Mouse (Mus musculus) hindbrain, embryonic 14.5 days (tissue): ENCODE results near the gene Krtap5-1. TPM values are rescaled to one million over a fixed set of nuclear protein-coding genes. Genes with fewer than 3 reads are reported as not detected.
"Not testable (repeated sequence)": the region's sequence is repeated elsewhere in the genome, so short reads cannot be mapped to it uniquely, and the experiment has no call there.

Experiments used
- ATAC-seq: fragments of 200-750 bp; cut with Nextera tagmentation; 2 replicates; pipeline ENCODE4 v1.8.0; 2017; ENCODE audit warnings: moderate number of reproducible peaks, mild to moderate bottlenecking, moderate TSS enrichment, moderate library complexity; ENCODE audit not compliant: low FRiP score
- DNase-seq: peaks from one replicate; pipeline ENCODE4 v3.0.0-alpha.2; 2015; ENCODE audit warnings: low spot score
- H3K27ac ChIP-seq: fragments of 300-500 bp; sonication (generic); 2 replicates; pipeline ENCODE4 v1.5.1; 2014; ENCODE audit warnings: mild to moderate bottlenecking, moderate library complexity
- H3K27me3 ChIP-seq: fragments of 300-500 bp; sonication (generic); 2 replicates; pipeline ENCODE4 v1.6.1; 2014; ENCODE audit warnings: mild to moderate bottlenecking, low read length, mixed read lengths; ENCODE audit not compliant: control insufficient read depth, insufficient read depth
- H3K36me3 ChIP-seq: fragments of 300-500 bp; sonication (generic); replicated peaks from 2 replicates; pipeline ENCODE4 v1.6.1; 2014; ENCODE audit not compliant: control insufficient read depth, insufficient read depth
- H3K4me1 ChIP-seq: fragments of 300-500 bp; sonication (generic); replicated peaks from 2 replicates; pipeline ENCODE4 v1.6.1; 2014; ENCODE audit warnings: antibody characterized with exemption, low read length, mixed read lengths; ENCODE audit not compliant: control insufficient read depth, insufficient read depth
- H3K4me2 ChIP-seq: fragments of 300-500 bp; sonication (generic); replicated peaks from 2 replicates; pipeline ENCODE4 v1.6.1; 2014; ENCODE audit warnings: mild to moderate bottlenecking, moderate library complexity
- H3K4me3 ChIP-seq: fragments of 300-500 bp; sonication (generic); replicated peaks from 2 replicates; pipeline ENCODE4 v1.5.1; 2014; ENCODE audit warnings: mild to moderate bottlenecking, low read length
- H3K9ac ChIP-seq: fragments of 300-500 bp; sonication (generic); 2 replicates; pipeline ENCODE4 v1.6.1; 2014
- H3K9me3 ChIP-seq: fragments of 300-500 bp; sonication (generic); 2 replicates; pipeline ENCODE4 v1.6.1; 2016; ENCODE audit warnings: low read length; ENCODE audit not compliant: control insufficient read depth
- WGBS: fragments of 180-500 bp; shearing (Covaris S2); extraction: QIAGEN DNeasy Blood & Tissue Kit; methylation state at CpG from one replicate; pipeline ENCODE4 v1.1.7; 2014; 5-methylcytosine and 5-hydroxymethylcytosine counted together
- polyA plus RNA-seq: library from polyadenylated mRNA; unstranded; fragments of >200 nt; fragmentation: Nextera tagmentation; extraction: Ambion mirVana; gene quantifications from 2 replicates; pipeline ENCODE4 v1.2.1, GENCODE M21; 2014

Krtap5-1 gene
- polyA plus RNA-seq, 1 experiment from 2014 or later: not detected

DNA sequence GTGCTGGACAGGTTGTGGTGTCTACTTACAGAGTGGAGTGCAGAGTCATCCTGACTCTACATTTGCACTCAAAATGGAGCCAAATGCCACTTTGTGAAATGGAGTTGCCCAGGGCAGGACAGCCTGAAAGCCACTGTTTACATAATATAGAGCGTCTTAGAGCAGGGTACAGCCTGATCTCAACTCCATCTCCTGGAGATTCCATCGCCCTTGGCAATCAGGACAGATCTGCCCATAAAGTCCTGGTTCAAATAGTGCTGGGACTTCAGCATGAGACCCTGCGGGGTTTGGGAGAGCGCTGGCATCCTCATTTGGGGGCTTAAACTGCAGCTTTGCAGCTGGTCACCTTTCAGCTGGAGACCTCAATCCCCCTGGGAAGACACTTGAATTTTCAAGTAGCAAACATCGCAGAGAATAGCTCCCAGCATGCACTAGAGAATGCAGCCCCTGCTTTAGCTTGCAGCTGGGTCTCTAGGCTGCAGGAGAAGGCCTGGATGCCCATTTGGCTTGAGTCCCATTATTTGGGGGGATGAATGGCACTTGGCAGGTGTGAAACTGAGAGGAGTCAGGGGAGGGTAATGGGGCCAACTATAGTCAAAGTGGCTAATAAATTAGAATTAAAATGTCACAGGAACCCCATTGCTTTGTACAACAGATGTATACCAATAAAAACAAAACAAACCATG, 17.8 kb upstream of the Krtap5-1 start:
- Histone ChIP-seq H3K4me2 (no peak overlapping the region), H3K4me3 (no peak overlapping the region), H3K27me3 (no peaks in the 10 kb centered on the region), H3K27ac (no peak overlapping the region), H3K9ac (no peak overlapping the region), H3K9me3 (no peaks in the 10 kb centered on the region), H3K36me3 (no peaks in the 10 kb centered on the region), H3K4me1 (0 out of 2 replicates have a peak, but pooled peaks cover 9% of the 10 kb centered on the region)
- peak; percentile 56 for ATAC-seq
- 36% methylated on average over 5 of the region's 5 CpGs for WGBS
- peak; percentile 49 for DNase-seq

DNA sequence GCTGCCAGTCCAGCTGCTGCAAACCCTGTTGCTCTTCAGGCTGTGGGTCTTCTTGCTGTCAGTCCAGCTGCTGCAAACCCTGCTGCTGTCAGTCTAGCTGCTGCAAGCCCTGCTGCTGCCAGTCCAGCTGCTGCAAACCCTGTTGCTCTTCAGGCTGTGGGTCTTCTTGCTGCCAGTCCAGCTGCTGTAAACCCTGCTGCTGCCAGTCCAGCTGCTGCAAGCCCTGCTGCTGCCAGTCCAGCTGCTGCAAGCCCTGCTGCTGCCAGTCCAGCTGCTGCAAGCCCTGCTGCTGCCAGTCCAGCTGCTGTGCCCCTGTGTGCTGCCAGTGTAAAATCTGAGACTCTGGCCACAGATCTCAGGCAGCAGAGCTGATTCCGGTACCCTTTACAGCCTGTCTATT, 7.0 kb upstream of the Krtap5-1 start:
- not testable (repeated sequence) for H3K4me1 ChIP-seq, H3K4me3 ChIP-seq, H3K4me2 ChIP-seq, H3K27ac ChIP-seq, H3K27me3 ChIP-seq, DNase-seq, H3K9ac ChIP-seq, ATAC-seq, H3K36me3 ChIP-seq, H3K9me3 ChIP-seq
- 89% methylated on average over 1 of the region's 1 CpGs for WGBS

DNA sequence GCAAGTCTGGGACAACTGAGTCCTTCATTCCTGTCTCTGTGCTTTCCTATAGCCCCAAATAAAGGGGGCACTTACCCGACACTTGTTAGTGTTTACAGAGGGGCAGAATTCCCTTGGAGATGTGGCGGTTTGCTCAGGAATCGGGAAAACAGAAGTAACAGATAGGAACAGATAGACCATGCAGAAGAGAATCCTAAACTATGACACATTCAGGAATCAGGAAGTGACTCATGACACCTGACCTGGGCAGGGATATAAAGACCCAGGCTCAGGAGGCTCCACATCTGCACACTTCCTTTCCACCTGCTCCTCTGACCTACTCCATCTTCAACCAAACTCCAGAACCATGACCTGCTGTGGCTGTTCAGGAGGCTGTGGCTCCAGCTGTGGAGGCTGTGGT, 6.3 kb upstream of the Krtap5-1 start, which contains the start of gene Krtap5-4:
Gene Krtap5-4, plus strand, starts transcription at position 301 of the 400 bp plus-strand sequence.
- ATAC-seq (no peak), DNase-seq (no peak)
- H3K4me1 ChIP-seq: no peaks in the 10 kb centered on the region
- no peak within 1 kb of the TSS for H3K27ac ChIP-seq
- no peak within 1 kb of the TSS for H3K4me2 ChIP-seq
- H3K9me3 ChIP-seq: no peaks in the 10 kb centered on the region
- WGBS: 70% methylated on average over 3 of the region's 3 CpGs
- no peak within 1 kb of the TSS for H3K4me3 ChIP-seq
- H3K27me3 ChIP-seq: 0 out of 2 replicates have a peak, but pooled peaks cover 2% of the 10 kb centered on the region
- H3K36me3 ChIP-seq: no peaks in the 10 kb centered on the region
- H3K9ac ChIP-seq: no peak within 1 kb of the TSS

DNA sequence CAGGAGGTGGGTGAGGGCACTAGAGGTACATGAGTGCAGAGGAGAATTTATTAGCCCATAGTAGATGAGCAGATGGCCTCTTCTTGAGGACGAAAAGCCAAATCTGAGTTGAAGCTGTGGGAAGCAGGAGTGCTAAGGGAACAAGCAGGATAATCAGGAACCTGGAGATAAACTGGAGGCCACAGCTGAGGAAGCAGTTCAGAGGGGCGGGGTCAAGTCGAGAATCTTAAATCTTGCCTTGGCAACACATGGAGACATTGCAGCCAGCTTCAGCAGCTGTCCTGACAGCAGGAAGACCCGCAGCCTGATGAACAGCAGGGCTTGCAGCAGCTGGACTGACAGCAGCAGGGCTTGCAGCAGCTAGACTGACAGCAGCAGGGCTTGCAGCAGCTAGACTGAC, 810 bp downstream of the Krtap5-1 start:
- not testable (repeated sequence) for H3K4me3 ChIP-seq, H3K9ac ChIP-seq, H3K27me3 ChIP-seq, H3K36me3 ChIP-seq, H3K4me2 ChIP-seq, ATAC-seq, H3K27ac ChIP-seq, H3K9me3 ChIP-seq, H3K4me1 ChIP-seq, DNase-seq
- WGBS: 33% methylated on average over 4 of the region's 4 CpGs

DNA sequence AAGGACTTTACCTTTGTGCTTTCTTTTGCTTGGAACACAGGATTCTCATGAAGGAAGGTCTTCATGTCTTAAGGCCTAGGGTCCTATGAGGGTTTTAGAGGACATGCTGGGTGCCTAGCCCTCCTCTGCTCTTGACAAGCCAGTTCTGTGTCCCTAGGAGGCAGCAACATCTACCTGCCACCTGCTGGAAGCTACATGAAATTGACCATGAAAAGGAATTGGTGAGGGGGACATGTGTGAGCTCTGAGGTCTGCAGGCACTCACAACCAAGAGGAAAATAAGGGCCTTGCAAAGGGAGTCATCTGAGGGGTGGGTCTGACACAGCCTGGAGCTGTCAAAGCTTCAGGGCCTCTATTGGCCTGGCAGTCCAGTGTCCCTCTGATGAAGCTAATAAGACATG, 1.5 kb downstream of the Krtap5-1 start:
- Histone ChIP-seq H3K4me1 (no peaks in the 10 kb centered on the region), H3K4me3 (no peak overlapping the region), H3K9ac (no peak overlapping the region), H3K27ac (no peak overlapping the region), H3K36me3 (no peaks in the 10 kb centered on the region), H3K27me3 (no peaks in the 10 kb centered on the region), H3K4me2 (no peak overlapping the region), H3K9me3 (no peaks in the 10 kb centered on the region)
- no peak for DNase-seq
- ATAC-seq: no peak

DNA sequence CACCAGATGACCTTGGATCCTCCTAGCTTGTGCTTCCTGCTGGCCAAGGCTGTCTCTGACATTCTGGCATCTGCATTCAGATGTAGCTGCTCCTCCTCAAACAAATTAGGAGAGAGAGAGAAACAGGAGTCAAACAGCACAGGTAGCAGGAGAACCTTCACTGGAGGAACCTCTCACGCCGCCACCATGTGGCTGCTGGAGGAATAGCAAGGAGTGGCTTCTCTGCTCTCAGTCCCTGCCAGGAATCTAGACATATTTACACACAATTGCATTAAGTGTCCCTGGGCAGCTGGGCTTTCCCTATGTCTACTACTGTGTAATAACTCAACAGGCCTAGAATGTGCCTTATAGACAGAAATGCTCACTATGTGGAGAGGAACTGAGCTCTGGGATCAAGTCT, 3.1 kb downstream of the Krtap5-1 start:
- not testable (repeated sequence) for H3K36me3 ChIP-seq, H3K9me3 ChIP-seq, H3K4me3 ChIP-seq, ATAC-seq, H3K4me1 ChIP-seq, H3K9ac ChIP-seq, H3K27ac ChIP-seq, H3K27me3 ChIP-seq, H3K4me2 ChIP-seq
- WGBS: 0% methylated on average over 2 of the region's 2 CpGs
- peak; percentile 69 for DNase-seq

DNA sequence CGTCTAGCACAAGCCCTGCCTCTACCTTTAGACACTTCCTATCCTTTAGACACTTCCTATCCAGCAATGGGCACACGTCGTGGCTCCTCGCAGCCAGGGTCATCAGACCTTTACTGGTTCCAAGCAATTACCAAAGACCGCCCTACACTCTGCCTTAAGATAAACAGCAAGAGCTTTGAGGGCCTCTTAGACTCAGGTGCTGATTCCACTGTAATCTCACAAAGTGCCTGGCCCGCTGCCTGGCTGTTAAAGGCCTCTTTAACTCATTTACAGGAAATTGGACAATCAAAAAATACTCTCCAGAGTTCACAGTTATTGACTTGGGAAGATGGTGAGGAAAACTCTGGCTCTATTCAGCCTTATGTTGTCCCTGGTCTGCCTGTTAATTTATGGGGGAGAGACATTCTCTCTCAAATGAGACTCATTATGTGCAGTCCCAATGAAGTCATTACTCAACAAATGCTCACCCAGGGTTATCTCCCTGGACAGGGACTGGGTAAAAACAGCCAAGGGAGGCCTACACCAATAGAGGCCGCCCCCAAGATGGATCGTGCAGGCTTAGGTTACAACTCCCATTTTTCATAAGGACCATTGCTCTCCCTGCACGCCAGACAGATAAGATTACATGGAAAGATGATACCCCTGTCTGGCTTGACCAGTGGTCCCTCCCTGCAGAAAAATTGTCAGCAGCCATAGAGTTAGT, 10.9 kb downstream of the Krtap5-1 start:
- 87% methylated on average over 9 of the region's 9 CpGs for WGBS
- not testable (repeated sequence) for DNase-seq, H3K9ac ChIP-seq, H3K4me3 ChIP-seq, ATAC-seq, H3K27ac ChIP-seq, H3K36me3 ChIP-seq, H3K9me3 ChIP-seq, H3K4me1 ChIP-seq, H3K4me2 ChIP-seq
- H3K27me3 ChIP-seq: peaks cover 14% of the 10 kb centered on the region

DNA sequence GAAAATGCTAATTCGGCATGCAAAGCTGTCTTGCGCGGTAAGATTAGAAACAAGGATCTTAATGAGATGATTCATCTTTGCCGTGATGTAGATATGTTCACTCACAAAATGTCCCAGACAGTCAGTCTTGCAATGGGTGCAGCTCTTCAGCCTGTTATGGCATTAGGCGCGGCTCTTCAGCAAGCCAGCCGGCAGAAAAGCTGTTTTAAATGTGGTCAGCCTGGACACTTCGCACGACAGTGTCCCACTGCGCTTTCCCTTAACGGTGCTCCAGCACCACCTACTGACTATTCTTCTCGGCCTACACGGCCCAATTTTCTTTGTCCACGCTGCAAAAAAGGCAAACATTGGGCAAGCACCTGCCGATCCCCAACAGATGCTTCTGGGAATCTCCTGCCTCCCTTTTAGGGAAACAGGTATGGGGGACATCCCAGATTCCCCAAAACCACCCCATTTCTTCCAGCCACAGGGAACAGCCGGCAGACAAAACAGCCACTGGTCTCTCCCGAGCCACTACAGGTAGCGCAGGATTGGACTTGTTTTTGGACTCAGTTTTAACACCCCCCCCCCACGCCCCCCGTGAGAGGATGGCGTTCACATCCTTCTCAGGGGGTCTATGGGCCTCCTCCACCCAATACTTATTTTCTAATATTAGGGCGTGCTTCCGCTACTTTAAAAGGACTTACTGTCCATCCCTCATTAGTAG, 11.6 kb downstream of the Krtap5-1 start:
- ATAC-seq: peak; percentile 74
- peaks cover 3% of the 10 kb centered on the region; the same call in 1 of the 2 replicates for H3K4me1 ChIP-seq
- no peak for DNase-seq
- 19% methylated on average over 23 of the region's 23 CpGs for WGBS
- H3K27ac ChIP-seq: peak overlapping the region; percentile 74
- peak overlapping the region; percentile 61 for H3K9ac ChIP-seq
- peak overlapping the region; percentile 43 for H3K4me3 ChIP-seq
- peak overlapping the region; percentile 87 for H3K4me2 ChIP-seq
- no peaks in the 10 kb centered on the region for H3K36me3 ChIP-seq
- H3K9me3 ChIP-seq: no peaks in the 10 kb centered on the region
- H3K27me3 ChIP-seq: peaks cover 14% of the 10 kb centered on the region

DNA sequence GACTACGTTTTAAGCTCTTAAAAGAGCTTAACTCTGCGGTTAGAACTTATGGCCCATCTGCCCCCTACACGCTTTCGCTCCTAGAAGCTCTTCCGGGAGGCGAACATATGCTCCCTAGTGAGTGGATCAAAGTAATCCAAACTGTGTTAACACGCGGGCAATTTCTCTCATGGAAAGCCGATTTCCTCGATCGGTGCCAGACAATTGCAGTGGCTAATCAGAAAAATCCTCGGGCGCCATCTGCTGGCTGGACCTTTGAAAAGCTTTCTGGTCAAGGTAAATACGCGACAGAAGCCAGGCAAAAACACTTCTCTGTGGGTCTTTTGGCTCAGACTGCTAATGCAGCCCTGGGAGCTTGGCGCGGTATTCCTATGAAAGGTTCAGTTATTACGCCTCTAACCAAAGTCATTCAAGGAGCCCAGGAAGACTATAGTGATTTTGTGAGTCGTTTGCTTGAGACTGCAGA, 12.3 kb downstream of the Krtap5-1 start:
- H3K36me3 ChIP-seq: no peaks in the 10 kb centered on the region
- WGBS: under 1% methylated on average over 19 of the region's 19 CpGs
- peak overlapping the region; percentile 74 for H3K27ac ChIP-seq
- peak; percentile 77 for ATAC-seq
- H3K4me3 ChIP-seq: peak overlapping the region; percentile 43
- peak; percentile 99 for DNase-seq
- H3K27me3 ChIP-seq: peaks cover 14% of the 10 kb centered on the region
- H3K9ac ChIP-seq: peak overlapping the region; percentile 61
- peaks cover 3% of the 10 kb centered on the region; the same call in 1 of the 2 replicates for H3K4me1 ChIP-seq
- H3K4me2 ChIP-seq: peak overlapping the region; percentile 87
- H3K9me3 ChIP-seq: no peaks in the 10 kb centered on the region
